Mouse (Mus musculus) intestine, embryonic 16.5 days (tissue): ENCODE measurements around the gene Il15. TPM values are rescaled to one million over a fixed set of nuclear protein-coding genes. Genes with fewer than 3 reads are reported as not detected.

ENCODE experiments used
- ATAC-seq: fragments of 200-750 bp; cut with Nextera tagmentation; 2 replicates; pipeline ENCODE4 v1.8.0; 2017; ENCODE audit warnings: moderate TSS enrichment, moderate library complexity
- H3K27ac ChIP-seq: fragments of 300-500 bp; sonication (generic); 2 replicates; pipeline ENCODE4 v1.5.1; 2014; ENCODE audit warnings: mild to moderate bottlenecking, low read length
- H3K27me3 ChIP-seq: fragments of 300-500 bp; sonication (generic); replicated peaks from 2 replicates; pipeline ENCODE4 v1.6.1; 2014; ENCODE audit warnings: low read length, control low read depth, mixed read lengths; ENCODE audit not compliant: control insufficient read depth, insufficient read depth
- H3K36me3 ChIP-seq: fragments of 300-500 bp; sonication (generic); 2 replicates; pipeline ENCODE4 v1.6.1; 2014; ENCODE audit warnings: low read length, control low read depth; ENCODE audit not compliant: control insufficient read depth, insufficient read depth
- H3K4me1 ChIP-seq: fragments of 300-500 bp; sonication (generic); 2 replicates; pipeline ENCODE4 v1.6.1; 2014; ENCODE audit warnings: low read length, control low read depth, mixed read lengths; ENCODE audit not compliant: control insufficient read depth, insufficient read depth
- H3K4me2 ChIP-seq: fragments of 300-500 bp; sonication (generic); 2 replicates; pipeline ENCODE4 v1.6.1; 2014; ENCODE audit warnings: low read depth, low read length, control low read depth
- H3K4me3 ChIP-seq: fragments of 300-500 bp; sonication (generic); 2 replicates; pipeline ENCODE4 v1.5.1; 2014; ENCODE audit warnings: mild to moderate bottlenecking, low read length
- H3K9ac ChIP-seq: fragments of 300-500 bp; sonication (generic); 2 replicates; pipeline ENCODE4 v1.6.1; 2014; ENCODE audit warnings: low read depth, low read length
- H3K9me3 ChIP-seq: fragments of 300-500 bp; sonication (generic); 2 replicates; pipeline ENCODE4 v1.6.1; 2016; ENCODE audit warnings: low read length, control low read depth; ENCODE audit not compliant: control insufficient read depth
- WGBS: fragments of 180-500 bp; shearing (Covaris S2); extraction: QIAGEN DNeasy Blood & Tissue Kit; methylation state at CpG from one replicate; pipeline ENCODE4 v1.1.7; 2014; 5-methylcytosine and 5-hydroxymethylcytosine counted together
- polyA plus RNA-seq: library from polyadenylated mRNA; unstranded; fragments of >200 nt; fragmentation: Nextera tagmentation; extraction: Ambion mirVana; gene quantifications from 2 replicates; pipeline ENCODE4 v1.2.1, GENCODE M21; 2015

Gene Il15
- polyA plus RNA-seq, 1 experiment from 2014 or later: 12.1 TPM

DNA sequence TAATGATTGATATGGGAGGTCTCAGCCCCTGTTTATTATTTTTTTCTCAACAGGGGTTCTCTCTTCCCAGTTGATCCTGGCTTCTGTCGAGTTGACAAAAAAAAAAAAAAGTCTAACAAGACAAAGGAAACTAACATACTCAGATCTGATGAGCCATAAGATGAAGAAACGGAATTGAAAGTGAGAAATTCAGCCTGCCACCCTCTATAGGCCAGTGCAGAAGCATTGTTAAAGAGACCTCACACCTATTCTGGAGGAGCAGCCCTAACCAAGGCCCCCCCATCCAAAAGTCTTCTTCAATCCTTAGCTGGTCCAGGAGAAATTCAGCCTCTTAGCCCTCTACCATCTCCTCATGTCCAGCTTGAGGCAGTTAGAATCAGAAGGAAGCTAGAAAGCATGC, 20.7 kb downstream of the Il15 start:
- H3K4me1 ChIP-seq: peaks cover 4% of the 10 kb centered on the region; the same call in 1 of the 2 replicates
- H3K27me3 ChIP-seq: no peaks in the 10 kb centered on the region
- ATAC-seq: no peak
- 37% methylated on average over 2 of the region's 2 CpGs for WGBS
- H3K4me2 ChIP-seq: no peak overlapping the region
- H3K27ac ChIP-seq: no peak overlapping the region
- H3K36me3 ChIP-seq: no peaks in the 10 kb centered on the region
- no peak overlapping the region for H3K9ac ChIP-seq
- no peaks in the 10 kb centered on the region for H3K9me3 ChIP-seq
- no peak overlapping the region for H3K4me3 ChIP-seq

DNA sequence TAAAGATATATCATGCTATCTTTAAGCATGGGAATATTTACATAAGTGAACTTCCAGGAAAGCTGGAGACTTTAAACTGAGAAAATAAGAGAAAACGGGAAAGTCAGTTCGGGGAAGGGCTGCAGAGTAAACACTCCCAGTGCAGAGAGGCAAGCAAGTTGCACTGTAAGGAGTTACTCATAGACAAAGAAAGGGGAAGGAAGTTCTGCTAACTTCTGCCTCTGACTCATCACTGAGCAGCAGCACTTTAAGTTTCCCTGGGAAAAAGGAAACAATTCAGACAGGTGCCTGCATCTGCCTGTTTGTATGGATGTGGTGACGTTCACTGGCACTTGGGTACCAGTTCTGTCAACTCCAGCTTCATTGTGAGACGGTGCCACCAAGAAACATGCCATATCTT, 28.6 kb downstream of the Il15 start:
- H3K4me2 ChIP-seq: no peak overlapping the region
- 33% methylated on average over 4 of the region's 4 CpGs for WGBS
- peak; percentile 80 for ATAC-seq
- H3K27me3 ChIP-seq: no peaks in the 10 kb centered on the region
- no peaks in the 10 kb centered on the region for H3K36me3 ChIP-seq
- H3K4me1 ChIP-seq: peaks cover 4% of the 10 kb centered on the region
- H3K4me3 ChIP-seq: no peak overlapping the region
- H3K9ac ChIP-seq: no peak overlapping the region
- 0 out of 2 replicates have a peak overlapping the region, but pooled peaks have one; percentile 18 for H3K27ac ChIP-seq
- H3K9me3 ChIP-seq: no peaks in the 10 kb centered on the region

DNA sequence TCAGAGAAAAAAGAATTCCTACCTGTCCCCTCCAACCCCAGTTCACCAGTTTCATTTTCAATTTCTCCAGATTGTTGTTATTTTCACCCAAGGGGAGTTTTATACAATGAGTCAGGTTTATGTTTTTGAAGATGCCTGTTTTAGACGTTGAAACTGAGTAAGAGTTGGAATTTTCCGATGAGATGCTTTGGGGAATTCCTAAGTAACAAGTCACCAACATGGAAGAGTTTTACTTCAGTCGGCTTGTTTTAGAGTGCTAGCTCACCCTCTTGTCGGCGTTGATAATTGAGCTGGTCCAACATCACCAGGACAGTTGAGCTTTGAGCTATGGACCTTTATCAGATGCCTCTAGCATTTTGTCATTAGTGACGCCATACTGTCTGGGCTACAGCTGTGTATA, 30.2 kb downstream of the Il15 start:
- no peaks in the 10 kb centered on the region for H3K27me3 ChIP-seq
- H3K27ac ChIP-seq: no peak overlapping the region
- no peak for ATAC-seq
- no peaks in the 10 kb centered on the region for H3K36me3 ChIP-seq
- H3K9ac ChIP-seq: no peak overlapping the region
- H3K4me1 ChIP-seq: peaks cover 4% of the 10 kb centered on the region
- no peaks in the 10 kb centered on the region for H3K9me3 ChIP-seq
- H3K4me2 ChIP-seq: no peak overlapping the region
- H3K4me3 ChIP-seq: no peak overlapping the region
- 81% methylated on average over 6 of the region's 6 CpGs for WGBS

DNA sequence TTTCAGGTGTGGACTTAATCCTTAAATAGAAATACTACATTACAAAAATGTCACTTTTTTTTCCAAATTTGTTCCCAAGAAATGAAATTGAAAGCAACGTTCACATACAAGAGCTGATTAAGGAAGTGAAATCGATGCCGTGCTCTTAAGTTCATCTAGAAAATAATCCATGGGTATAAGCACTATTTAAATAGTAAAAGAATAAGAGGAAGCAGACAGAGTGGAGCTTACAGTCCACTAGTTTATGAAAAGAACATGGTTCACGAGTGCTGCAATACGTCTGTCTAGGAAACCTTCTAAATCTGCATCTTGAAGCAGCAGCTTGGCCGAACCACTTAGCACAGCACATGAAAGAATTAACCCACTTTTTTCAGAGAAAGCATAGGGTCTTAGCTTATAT, 32.4 kb downstream of the Il15 start:
- no peak overlapping the region for H3K4me3 ChIP-seq
- no peak for ATAC-seq
- no peak overlapping the region for H3K4me2 ChIP-seq
- H3K36me3 ChIP-seq: no peaks in the 10 kb centered on the region
- H3K4me1 ChIP-seq: peaks cover 4% of the 10 kb centered on the region
- H3K9ac ChIP-seq: no peak overlapping the region
- no peak overlapping the region for H3K27ac ChIP-seq
- no peaks in the 10 kb centered on the region for H3K27me3 ChIP-seq
- no peaks in the 10 kb centered on the region for H3K9me3 ChIP-seq
- 84% methylated on average over 6 of the region's 6 CpGs for WGBS

DNA sequence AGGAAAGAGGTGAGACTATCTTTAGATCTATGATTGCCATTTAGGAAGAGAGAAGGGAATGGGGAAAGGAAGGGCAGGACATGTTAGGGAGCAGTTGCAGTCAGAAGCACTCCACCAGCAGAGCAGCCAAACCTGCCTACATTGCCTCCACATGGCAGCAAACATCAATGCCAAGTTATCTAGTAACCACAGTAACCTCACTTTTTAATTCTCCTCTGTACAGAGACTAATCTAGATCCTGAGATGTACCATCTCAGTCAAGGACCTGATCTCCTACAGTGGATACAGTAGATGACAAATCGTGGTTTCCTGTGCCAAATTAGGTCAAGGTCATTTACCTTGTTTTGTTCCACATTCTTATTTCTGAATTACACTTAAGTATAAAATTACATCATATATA, 42.0 kb downstream of the Il15 start:
- Histone ChIP-seq H3K4me1 (no peaks in the 10 kb centered on the region), H3K27ac (no peak overlapping the region), H3K4me2 (no peak overlapping the region), H3K27me3 (no peaks in the 10 kb centered on the region), H3K9me3 (no peaks in the 10 kb centered on the region), H3K36me3 (no peaks in the 10 kb centered on the region), H3K9ac (no peak overlapping the region), H3K4me3 (no peak overlapping the region)
- WGBS: 79% methylated on average over 1 of the region's 1 CpGs
- no peak for ATAC-seq

DNA sequence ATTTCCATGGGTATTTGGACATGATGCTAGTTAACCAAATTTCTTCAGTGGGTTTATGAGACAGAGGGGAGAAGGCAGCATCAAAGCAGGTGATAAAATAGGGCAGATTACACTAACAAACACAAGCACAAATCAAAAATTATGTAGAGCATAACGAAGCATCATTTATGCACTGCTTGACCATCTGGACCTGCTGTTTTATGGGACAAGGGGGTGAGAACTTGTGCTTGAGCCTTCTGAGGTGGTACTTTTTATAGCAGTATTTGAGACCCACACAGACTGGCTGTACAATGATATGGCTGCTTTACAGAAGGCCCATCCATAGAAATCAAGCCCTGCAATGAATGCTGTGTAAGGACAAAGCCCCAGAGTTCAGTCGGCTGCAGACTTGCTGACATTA, 46.9 kb downstream of the Il15 start:
- 79% methylated on average over 2 of the region's 2 CpGs for WGBS
- Histone ChIP-seq H3K4me3 (no peak overlapping the region), H3K4me2 (no peak overlapping the region), H3K36me3 (no peaks in the 10 kb centered on the region), H3K9me3 (no peaks in the 10 kb centered on the region), H3K9ac (no peak overlapping the region), H3K27me3 (no peaks in the 10 kb centered on the region), H3K4me1 (no peaks in the 10 kb centered on the region), H3K27ac (no peak overlapping the region)
- ATAC-seq: no peak

DNA sequence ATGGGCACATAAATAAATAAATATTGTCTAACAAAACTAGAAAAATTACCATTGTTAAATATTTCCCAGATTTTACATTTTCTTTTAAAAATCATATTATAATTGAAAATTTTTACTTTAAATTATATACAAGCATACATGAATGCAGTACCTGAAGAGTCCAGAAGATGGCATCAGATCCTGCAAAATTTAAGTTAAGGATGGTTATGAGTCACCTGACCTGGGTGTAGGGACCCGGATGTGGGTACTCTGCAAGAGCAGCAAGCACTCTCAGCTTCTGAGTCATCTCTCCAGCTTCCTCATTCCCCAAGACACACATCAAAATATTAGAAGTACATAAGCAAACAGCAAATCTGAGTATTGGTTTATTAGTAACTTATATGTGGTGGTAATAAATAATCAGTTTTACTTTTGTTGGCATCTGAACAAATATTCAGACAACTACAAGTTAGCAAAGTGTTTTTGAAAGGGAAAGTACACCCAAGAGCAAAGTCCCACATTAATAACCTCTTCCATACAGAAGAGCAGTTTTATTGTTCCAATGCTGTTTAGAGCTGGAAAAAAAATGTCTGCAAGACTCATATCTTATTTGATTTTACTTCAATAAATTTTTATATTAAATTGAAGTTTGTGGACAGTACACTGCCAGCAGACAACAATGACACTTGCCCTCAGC, 51.6 kb downstream of the Il15 start:
- no peak overlapping the region for H3K4me2 ChIP-seq
- H3K27me3 ChIP-seq: no peaks in the 10 kb centered on the region
- H3K4me1 ChIP-seq: peaks cover 3% of the 10 kb centered on the region
- H3K9ac ChIP-seq: no peak overlapping the region
- H3K36me3 ChIP-seq: no peaks in the 10 kb centered on the region
- no peak for ATAC-seq
- no peaks in the 10 kb centered on the region for H3K9me3 ChIP-seq
- H3K4me3 ChIP-seq: no peak overlapping the region
- H3K27ac ChIP-seq: no peak overlapping the region
- 71% methylated on average over 1 of the region's 1 CpGs for WGBS

DNA sequence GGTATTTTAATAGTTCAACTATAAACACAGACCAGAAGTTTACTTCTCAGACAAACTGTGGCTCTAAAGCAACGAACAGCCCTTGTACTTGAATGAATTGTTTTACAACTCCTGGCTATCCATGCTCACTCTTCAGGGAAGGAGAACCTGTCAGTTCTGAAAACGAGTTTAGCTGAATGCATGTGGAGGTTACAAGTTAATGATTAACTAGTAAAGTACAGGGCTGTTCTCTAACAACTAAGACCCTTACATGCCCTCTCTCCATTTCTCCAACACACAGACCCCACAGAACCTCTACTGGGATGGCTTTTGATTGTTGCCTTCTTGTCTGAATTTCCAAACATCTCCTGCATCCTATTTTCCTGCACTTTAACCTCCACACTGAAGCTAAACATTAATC, 53.7 kb downstream of the Il15 start:
- Histone ChIP-seq H3K27ac (0 out of 2 replicates have a peak overlapping the region, but pooled peaks have one; percentile 61), H3K9me3 (no peaks in the 10 kb centered on the region), H3K4me2 (0 out of 2 replicates have a peak overlapping the region, but pooled peaks have one; percentile 23), H3K27me3 (no peaks in the 10 kb centered on the region), H3K4me1 (peaks cover 3% of the 10 kb centered on the region), H3K9ac (no peak overlapping the region), H3K4me3 (no peak overlapping the region), H3K36me3 (no peaks in the 10 kb centered on the region)
- 14% methylated on average over 2 of the region's 2 CpGs for WGBS
- ATAC-seq: peak; percentile 89

DNA sequence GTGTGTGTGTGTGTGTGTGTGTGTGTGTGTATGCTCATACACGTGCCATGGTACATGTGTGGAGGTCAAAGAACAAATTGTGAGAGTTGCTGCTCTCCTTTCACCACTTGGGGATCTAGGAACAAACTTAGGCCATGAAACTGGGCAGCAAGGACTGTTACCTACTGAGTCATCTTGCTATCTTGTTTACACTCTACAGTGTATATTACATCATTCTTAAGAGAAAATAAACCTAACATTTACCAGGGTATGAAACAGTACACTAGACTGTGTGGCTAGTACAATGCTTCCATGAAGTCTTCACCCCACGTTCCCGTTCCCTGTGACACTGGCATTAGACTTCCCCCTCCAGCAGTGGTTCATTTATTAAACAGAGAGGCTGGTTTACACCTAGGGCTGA, 56.5 kb downstream of the Il15 start:
- no peak overlapping the region for H3K4me3 ChIP-seq
- no peak for ATAC-seq
- H3K9me3 ChIP-seq: no peaks in the 10 kb centered on the region
- no peak overlapping the region for H3K4me2 ChIP-seq
- no peaks in the 10 kb centered on the region for H3K27me3 ChIP-seq
- WGBS: 50% methylated on average over 3 of the region's 3 CpGs
- no peaks in the 10 kb centered on the region for H3K36me3 ChIP-seq
- no peak overlapping the region for H3K9ac ChIP-seq
- H3K27ac ChIP-seq: no peak overlapping the region
- peaks cover 3% of the 10 kb centered on the region for H3K4me1 ChIP-seq

DNA sequence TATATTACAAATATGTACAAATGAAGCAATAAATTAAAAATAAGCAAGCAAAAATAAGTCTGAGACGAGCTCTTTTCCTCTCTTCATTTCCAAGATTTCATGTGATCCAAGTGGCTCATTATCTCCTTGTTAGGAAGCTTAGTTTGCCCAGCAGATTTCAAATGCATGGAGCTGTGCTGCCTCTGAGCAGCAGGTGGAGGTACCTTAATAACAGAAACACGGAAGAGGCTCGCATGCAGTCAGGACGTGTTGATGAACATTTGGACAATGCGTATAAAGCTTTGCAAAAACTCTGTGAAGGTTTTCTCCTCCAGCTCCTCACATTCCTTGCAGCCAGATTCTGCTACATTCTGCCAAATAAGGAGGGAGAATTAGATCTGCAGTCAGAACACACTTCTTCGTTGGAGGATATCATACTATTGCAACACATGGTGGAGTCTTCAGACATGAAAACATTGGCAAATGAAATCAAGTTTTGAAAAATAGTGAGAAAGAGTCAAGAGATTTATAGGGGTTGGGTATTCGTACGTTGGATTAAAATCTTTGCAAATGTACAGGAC, 71.3 kb downstream of the Il15 start:
- Histone ChIP-seq H3K27me3 (no peaks in the 10 kb centered on the region), H3K4me1 (no peaks in the 10 kb centered on the region), H3K9ac (no peak overlapping the region), H3K36me3 (no peaks in the 10 kb centered on the region), H3K9me3 (no peaks in the 10 kb centered on the region), H3K27ac (no peak overlapping the region), H3K4me3 (no peak overlapping the region), H3K4me2 (no peak overlapping the region)
- no peak for ATAC-seq
- WGBS: 85% methylated on average over 8 of the region's 8 CpGs
